Mouse (Mus musculus): ENCODE results near the gene Svep1. TPM values are rescaled to one million over a fixed set of nuclear protein-coding genes. Genes with fewer than 3 reads are reported as not detected.

Svep1 gene
- total RNA-seq, 2 experiments from 2014 or later: 0.67 to 0.88 TPM

DNA sequence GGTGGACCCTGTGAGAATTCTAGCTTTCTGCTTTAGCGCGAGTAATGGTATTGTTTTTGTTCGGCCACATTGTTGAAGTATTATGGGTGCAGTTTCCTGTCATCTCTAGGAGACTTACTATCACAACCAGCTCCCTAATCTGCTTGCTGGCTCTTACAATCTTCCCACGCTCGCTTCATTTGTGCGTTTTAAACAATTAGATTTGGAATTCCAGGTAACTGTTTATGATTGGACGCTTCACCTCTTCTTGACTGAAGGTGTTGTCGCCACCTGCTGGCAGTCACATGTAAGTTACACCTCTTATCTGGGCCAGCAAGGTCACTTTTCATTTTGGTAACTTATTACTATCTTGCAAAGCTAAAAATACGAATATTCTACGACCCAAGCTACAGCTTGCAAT lies 127.0 kb downstream of the Svep1 start:
- DNase-seq: peak; percentile 22

DNA sequence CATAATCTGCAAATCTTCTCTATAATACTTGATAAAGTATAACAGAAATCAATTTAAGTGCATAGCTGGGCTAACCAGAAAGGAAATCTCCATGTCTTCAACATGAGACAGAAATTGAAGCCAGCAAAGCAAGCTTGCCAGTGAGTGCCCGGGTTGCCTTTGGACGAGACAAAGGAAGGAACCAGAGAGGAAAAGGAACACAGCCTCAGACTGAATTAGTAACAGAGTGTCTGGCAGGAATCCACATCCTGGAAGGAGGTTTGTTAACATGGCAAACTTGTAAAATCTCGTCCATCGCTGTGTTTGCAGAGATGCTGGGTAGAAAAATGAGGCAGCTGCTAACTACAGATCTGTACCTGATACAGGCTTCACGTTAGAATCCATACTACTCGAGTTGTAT lies 128.7 kb downstream of the Svep1 start:
- DNase-seq: no peak

DNA sequence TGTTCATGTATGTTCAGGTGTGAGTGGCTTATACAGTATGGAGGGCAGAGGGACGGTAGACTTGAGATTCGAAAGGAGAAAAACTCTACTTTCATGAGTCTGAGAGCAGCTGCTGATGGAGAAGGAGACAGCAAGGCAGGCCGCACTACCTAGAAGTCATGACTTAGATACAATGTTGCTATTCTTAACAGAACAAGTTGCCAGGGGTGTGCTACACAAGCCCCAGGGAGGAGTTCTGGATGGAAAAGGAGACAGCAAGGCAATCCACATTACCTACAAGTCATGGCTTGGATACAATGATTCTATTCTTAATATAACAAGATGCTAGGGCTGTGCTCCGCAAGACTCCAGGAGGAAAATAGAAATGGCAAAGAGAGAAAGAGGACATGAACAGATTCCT lies 129.1 kb downstream of the Svep1 start:
- DNase-seq: no peak

DNA sequence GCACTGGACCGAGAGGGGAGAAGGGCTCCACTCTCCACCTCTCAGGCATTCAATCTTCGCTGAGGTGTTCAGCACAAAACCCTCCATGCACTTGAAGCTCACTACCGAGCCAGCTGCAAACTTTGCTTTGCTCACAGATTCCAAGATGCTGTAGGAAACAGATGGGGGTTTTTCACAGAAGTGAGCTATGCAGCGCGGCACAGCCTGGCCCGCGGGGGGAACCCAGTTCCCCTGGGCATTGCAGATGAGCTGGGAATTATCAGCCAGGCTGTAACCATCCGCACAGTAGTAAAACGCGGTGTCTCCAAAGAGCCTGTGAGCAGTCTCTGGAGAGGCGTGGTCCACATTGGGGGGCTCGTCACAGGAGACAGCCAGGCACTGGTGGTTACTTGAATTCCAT lies 133.8 kb downstream of the Svep1 start:
- no peak for DNase-seq

DNA sequence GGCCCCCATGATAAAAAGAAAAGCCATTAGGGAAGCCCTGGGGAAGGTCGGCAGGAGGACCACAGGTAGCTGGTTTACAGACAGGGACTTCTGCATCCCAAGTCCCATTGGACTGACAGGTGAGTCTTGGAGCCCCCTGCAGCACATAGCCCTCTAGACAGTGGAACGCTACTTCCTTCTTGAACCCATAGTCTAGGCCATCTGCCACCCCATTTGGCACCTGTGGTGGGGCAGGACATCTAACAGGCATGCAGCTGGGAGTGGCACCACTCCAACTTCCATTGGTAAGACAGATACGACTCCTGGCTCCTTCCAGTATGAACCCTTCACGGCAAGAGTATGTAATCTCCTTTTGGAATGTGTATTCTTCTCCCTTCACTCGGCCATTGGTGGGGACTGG lies 137.8 kb downstream of the Svep1 start:
- DNase-seq: no peak

DNA sequence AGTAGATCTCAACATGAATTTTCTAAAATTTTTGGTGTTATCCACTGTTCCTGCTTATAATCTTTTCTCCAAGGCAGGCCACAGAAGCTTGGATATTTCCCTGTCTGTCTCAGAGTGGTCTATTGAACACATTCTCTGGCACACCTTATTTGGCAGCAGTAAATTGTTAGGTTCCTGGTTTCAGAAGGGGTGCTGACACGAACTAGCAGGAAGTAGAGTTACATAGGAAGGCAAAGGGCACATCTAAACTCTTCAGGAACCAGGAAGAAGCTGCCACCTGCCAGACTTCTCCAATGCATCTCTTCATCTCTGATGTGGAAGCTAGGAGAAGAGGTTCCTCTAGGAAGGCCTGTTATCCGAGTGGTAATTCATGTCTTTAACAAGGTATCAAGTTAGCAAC lies 141.9 kb downstream of the Svep1 start:
- no peak for DNase-seq

DNA sequence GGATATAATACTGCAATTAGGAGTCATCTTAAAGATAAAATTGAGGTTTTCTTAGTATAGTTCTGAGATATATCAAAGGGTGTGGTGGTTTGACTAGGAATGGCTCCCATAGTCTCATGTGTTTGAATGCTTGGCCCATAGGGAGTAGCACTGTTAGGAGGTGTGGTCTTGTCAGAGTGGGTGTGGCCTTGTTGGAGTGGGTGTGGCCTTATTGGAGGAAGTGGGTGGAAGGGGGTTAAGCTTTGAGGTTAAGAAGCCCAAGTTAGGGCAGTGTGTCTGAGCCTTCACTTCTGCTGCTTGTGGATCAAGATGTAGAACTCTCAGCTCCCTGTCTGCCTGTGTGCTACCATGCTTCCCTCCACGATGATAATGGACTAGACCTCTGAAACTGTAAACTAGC lies 143.7 kb downstream of the Svep1 start:
- no peak for DNase-seq

DNA sequence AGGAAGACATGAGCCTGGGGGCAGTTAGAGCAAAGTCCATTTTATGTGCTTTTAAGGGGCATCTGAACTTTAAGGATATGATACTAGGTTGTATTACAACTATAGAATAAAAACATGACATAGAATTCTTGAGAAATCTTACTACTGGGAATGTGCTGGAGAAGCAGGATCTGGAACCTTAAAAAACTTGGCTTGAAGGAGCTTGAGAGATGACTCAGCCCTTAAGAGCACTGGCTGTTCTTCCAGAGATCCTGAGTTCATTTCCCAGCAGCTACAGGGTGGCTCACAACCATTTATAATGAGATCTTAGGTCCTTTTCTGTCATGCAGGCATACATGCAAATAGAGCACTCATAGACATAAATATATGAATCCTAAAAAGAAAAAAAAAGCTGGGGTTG lies 151.0 kb downstream of the Svep1 start:
- no peak for DNase-seq

DNA sequence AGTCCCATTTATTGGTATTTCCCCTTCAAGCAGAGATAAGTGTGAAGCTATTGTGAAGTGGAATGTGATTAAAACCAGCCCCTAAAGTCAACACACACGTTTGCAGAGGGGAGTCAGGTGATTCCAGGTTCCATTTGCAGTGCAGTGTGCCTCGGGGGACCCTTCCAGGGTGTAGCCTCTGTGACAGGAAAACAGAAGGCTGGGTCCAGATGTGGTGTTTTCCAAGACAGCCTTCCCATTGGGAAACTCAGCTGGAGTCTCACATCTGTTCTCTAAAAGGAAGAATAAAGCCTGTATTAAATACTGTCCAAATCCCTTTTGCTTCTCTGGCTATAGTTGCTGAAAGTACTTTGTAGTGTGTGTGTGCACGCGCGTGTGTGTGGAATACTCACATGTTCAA lies 152.2 kb downstream of the Svep1 start:
- DNase-seq: no peak

DNA sequence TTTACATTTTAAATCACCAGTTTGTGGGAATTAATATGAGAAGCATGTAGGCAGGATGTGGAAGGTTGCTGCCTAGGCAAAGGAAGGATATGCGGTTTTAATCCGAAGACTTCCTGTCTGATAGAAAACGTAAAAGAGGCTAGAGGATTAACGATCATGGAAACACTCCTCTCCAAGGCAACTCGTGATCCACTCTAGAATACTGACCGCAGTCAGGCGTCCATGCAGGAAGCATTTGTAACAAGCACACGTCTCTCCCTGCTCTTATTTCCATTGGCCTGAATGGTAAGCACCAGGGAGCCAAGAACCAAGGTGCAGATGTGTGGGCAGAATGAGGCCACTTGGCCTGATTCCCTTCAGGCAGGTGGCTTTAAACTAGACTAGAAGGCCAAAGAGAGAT lies 155.9 kb downstream of the Svep1 start:
- DNase-seq: no peak

DNA sequence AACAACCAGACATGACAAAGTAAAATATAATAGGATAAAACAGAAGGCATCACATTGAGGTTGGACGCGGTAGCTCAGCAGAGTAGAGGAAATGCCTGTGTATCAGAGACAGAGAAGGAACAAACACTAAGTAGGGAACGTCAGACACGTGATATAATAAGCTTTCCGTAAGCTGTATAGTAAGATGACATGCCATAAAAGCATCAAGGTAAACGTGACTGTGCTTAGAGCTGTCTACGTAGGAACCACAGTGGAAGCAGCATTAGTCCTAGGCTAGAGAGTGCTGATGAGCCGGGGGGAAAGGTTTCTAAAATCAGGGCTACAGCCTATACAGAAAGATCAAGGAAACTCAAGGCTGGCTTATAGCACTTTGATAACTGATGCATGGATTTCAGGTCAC lies 156.4 kb downstream of the Svep1 start:
- no peak for DNase-seq

DNA sequence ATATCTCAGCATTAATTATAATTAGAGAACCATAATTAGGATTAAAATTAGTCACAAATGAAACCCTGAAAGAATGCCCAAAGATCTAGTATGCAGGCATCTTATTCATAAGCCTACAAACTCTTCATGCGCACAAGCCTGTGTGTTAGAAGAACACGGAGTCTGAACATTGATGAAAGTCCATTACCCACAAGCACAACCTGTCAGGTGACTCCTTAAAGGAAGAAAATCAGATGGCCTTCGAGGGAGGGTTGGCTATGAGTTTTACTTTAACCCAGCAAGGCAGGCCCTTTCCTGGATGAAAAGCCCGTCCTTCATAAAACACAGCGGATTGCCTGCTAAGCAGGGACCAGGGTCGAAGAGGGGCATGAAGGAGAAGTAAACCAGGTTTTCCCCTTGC lies 161.8 kb downstream of the Svep1 start:
- DNase-seq: no peak

DNA sequence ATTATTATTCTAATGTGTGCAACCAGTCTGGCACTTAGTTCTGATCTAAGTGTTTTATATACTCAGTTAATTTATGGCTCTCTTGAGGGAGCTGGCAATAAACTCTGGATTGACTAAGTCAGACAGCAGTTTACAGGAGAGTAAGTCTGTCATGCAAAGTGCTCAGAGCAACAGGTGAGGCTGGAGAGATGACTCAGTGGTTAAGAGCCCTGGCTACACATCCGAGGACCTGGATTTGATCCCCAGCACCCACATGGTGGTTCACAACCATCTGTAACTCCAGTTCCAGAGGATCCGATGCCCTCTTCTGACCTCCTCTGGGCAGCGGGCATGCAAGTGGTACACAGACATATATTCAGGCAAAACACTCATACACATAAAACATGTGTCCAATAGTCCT lies 162.3 kb downstream of the Svep1 start:
- DNase-seq: no peak

DNA sequence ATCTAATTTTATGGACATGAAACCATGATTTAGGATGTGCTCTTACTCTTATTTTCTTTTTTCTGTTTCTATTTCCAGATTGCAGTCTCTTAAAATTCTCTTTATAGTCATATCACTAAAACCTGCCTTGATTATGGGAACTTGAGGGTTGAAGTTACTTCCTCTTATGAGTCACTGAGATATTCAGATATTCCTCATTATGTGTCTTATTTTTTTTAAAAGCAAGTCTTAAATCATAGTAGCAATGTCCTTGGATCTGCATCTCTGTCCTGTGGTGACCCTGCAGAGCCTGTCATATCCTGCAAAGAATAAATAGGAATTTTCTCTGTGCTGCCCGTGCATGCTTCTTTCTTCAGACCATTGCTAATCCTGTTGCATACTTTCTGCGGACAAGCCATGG lies 166.6 kb downstream of the Svep1 start:
- no peak for DNase-seq

DNA sequence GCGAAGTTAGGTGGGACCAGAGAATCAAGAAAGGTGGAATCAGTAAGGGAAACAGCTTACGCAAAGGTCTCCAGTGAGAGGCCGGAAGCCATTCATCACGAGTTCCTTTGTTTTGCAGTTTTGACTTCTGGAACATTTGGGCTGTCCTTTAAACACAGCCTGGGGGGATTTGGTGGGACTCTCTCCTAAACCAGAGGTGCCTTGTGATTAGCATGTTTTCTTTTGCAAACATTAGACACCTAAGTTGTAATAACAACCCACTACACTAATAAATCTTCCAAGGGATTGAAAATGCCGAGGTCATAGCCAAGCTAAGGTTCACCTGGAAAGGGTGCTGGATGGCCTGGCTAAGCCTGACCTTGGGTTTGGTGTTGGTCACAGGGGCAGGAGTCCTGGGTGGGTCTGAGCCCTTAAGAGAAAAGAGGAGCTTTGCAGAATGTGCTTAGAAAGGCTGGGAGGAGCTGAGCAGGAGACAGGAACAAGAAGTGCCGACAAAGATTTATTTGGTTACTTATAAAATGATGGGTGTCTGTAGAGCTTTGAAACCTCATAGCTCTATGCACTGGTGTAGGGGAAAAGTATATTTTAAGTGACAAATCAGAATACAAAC lies 169.5 kb downstream of the Svep1 start:
- no peak for DNase-seq

DNA sequence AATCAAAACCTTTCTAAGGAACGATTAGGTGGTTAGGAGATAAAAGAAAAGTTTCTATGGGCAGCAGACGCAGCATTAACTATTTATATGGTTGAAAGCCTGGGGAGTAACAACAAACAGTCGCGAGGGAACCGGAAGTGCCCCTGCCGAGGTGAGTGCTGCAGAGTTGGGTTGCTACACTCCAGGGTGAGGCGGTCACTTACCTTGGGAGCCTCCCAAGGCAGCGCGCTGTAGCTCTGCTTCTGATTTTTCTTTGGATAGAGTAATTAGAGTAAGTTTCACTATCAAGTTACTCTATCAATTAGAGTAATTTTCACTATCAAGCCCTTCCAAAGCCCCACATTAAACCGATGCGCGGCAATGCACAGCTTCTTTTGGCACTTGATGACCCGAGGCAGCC lies 172.0 kb downstream of the Svep1 start:
- no peak for DNase-seq

DNA sequence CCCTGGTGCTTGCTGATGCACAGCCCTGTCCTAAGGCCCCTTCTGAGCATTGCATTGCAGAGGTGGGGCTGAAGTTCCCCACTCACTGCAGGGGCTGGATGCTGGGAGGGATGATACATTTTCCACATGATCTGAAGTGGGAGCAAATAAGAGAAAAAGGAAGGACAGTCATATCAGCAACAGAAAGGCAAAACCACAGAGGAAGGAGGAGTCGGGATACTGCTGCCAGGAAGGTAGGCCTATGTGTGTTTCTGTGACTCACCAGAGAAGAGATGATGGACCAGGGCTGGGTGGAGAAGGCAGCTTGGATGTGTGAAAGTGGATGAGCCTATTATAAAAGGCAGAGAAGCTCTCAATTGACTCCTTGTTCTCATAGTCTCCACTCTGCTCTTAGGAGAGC lies 173.9 kb downstream of the Svep1 start:
- DNase-seq: no peak

DNA sequence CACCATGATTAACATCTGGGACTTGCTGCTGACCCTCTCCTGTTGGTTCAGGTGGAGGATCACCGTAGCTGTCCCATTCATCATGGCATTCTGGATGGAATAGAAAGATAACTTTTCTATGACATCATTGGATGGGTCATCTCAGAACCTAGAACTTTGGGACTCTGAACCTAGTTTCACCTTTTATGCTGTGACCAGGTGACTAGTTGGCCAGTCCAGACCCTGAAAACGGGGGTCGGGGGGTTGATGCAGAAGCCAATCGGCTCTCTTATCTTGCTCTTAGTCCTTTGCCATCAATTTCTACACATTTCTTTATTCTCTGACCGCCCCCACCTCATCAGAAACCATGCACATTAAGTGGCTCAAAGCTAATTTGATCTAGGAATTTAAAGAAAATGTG lies 197.6 kb downstream of the Svep1 start, which contains the start of gene Txndc8:
TSS of gene Txndc8 (minus strand) at position 101 of the 400 bp plus-strand sequence.
- DNase-seq: no peak

DNA sequence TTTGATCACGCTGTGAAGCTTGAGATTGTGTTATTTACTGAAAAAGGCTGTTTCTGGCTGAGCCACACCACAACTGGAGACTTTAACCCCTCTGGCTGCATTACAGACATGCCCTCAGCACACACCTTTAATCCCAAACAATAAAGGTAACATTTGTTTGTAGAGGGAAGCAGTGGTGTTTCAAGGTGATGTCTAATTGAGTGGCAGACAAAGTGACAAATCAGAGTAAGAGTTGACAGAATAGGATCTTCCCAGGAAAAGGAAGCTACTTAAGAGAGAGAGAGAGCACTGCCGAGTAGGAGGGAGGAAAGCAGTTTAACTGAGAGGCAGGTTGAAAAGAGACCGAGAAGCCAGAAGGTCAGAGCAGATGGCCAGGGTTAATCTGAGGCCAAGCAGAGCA lies 203.2 kb downstream of the Svep1 start:
- DNase-seq: no peak

Other genes starting within 250 kb of the Svep1 start
- gene Txndc8, start 197.7 kb downstream of the Svep1 start, total RNA-seq (2021): not detected
- gene Musk, start 79.1 kb upstream of the Svep1 start, total RNA-seq (2021): 1 to 10 TPM; 1.3 to 2.2 TPM

All from layer of hippocampus, postnatal 36 days (tissue).